Mouse (Mus musculus) stomach, postnatal 0 days (tissue): Measurements from ENCODE around the gene 4930568D16Rik.

Source experiments
- CTCF ChIP-seq: IDR thresholded peaks from 2 replicates; pipeline ENCODE4 v1.5.1; 2016; ENCODE audit warnings: antibody characterized with exemption, low read depth, mild to moderate bottlenecking, moderate library complexity
- EP300 ChIP-seq: optimal IDR thresholded peaks from 2 replicates; pipeline ENCODE3; 2016; ENCODE audit warnings: antibody characterized with exemption

- no peak for TF ChIP-seq CTCF
- no peak for TF ChIP-seq EP300
These were observed 49.1 kb downstream of the 4930568D16Rik start for GRCm38 (mm10) chr2:35318405-35318804.
